Mouse (Mus musculus): Measurements from ENCODE around the gene Bora. TPM values are rescaled to one million over a fixed set of nuclear protein-coding genes. Genes with fewer than 3 reads are reported as not detected.
A peak's percentile ranks its signal among the peaks of the same experiment; 100 is the strongest.

Gene Bora
- total RNA-seq, 2 experiments from 2014 or later = 2.8 to 3.3 TPM

DNA sequence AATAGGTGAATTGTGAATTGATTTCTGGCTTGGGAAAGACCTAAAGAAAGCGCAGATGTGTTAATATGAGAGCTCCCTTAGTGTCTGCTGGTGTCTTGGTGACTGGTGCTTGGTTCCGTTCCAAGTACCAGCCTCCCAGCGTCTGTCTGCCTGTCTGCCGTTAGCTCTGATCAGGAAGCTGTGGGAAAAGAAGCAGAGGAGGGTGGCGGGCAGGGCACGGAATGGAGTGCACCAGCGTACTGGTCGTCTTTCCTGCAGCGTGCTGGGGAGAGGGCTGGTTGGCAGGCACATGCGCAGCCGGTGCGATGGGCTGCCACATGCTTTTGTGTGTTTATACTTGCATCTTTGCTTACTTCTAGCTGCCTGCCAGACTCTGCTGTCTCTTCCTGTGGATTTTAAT is 14.6 kb downstream of the Bora start:
- peak; percentile 30 to 43 for DNase-seq (ENCODE audit: low spot score in 2 of 2)

GRCm38 (mm10) chr14:99063091-99063490 is 17.1 kb downstream of the Bora start:
- DNase-seq (ENCODE audit: low spot score in 2 of 2) = no peak

- no peak for DNase-seq (ENCODE audit: low spot score in 2 of 2)
These were observed 25.1 kb downstream of the Bora start for GRCm38 (mm10) chr14:99071146-99071545.

- DNase-seq (ENCODE audit: low spot score in 2 of 2) = no peak
These were observed 42.9 kb downstream of the Bora start for GRCm38 (mm10) chr14:99088947-99089346.

GRCm38 (mm10) chr14:99099267-99099966 is 53.4 kb downstream of the Bora start, which contains the start of the genes Pibf1 and Dis3:
TSS of gene Pibf1 (plus strand) at chr14:99099424.
TSS of gene Dis3 (minus strand) at chr14:99099770.
- DNase-seq (ENCODE audit: low spot score in 2 of 2) = peak; percentile 98 to 99

GRCm38 (mm10) chr14:99099967-99100587 is 54.1 kb downstream of the Bora start:
- DNase-seq (ENCODE audit: low spot score in 2 of 2) = no peak

GRCm38 (mm10) chr14:99103050-99103449 is 57.0 kb downstream of the Bora start:
- DNase-seq (ENCODE audit: low spot score in 2 of 2) = no peak

DNA sequence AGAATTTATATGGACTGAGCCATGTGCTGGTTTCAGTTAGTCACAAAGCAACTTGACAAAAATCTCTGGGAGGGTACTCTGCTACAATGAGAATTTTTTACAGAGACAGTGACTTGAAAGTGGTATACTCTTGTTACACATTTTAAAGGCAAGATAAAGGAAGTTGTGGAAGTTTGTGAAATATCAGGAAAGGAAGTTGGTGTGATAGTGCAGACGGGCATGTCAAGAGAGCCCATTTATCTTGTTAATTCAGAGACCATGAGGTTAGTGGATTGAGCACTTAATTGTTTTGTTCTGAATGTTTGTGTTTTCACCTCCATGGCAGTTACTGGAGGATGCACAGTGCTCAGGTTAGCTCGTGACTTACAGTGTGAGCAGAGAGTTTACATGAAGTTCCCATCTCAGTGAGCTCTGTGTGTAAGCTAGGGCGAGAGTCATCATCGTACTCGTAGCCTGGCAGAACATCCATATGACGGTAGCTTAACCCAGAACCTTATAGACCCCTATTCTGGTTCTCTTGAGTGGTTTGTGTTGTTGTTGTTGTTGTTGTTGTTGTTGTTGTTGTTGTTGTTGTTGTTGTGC is 58.6 kb downstream of the Bora start:
- no peak for DNase-seq (ENCODE audit: low spot score in 2 of 2)

- DNase-seq (ENCODE audit: low spot score in 2 of 2) = no peak
These were observed 60.6 kb downstream of the Bora start for GRCm38 (mm10) chr14:99106671-99107070.

- no peak for DNase-seq (ENCODE audit: low spot score in 2 of 2)
These were observed 61.7 kb downstream of the Bora start for GRCm38 (mm10) chr14:99107631-99108187.

GRCm38 (mm10) chr14:99108762-99109161 is 62.7 kb downstream of the Bora start:
- DNase-seq (ENCODE audit: low spot score in 2 of 2) = no peak

- no peak for DNase-seq (ENCODE audit: low spot score in 2 of 2)
These were observed 71.6 kb downstream of the Bora start for GRCm38 (mm10) chr14:99117576-99117975.

DNA sequence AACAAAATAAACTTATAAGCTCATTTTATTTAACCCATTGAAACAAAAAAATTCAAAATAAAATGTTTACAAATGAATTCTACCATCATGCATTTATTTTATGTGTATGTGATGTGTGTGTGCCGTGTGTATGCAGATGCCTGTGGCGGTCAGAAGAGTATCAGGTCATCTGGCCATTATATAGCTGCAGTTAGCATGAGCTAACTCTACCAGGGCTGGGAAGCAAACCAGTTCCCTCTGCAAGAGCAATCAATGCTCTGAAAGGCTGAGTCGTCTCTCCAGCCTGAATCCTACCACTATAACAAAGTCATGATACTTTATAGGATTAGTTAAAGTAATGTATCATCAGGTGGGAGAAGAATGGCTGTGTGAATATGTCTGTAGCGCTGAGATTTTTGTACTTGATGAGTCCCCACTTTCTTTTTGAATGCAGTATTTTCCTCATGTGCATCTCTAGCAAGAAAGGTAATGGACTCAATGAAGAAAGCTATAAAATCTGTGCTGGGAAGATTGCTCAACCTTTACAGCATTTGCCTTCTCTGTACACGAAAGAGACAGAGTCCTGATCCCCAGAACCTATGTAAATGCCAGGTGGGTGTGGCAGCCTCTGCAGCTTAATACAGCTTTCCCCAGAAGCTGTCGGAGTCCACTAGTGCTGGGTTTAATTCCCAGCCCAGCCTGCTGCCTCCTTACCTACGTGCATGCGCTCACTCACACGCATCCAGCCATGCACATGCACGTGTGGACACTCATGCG is 75.7 kb downstream of the Bora start:
- no peak for DNase-seq (ENCODE audit: low spot score in 2 of 2)

DNA sequence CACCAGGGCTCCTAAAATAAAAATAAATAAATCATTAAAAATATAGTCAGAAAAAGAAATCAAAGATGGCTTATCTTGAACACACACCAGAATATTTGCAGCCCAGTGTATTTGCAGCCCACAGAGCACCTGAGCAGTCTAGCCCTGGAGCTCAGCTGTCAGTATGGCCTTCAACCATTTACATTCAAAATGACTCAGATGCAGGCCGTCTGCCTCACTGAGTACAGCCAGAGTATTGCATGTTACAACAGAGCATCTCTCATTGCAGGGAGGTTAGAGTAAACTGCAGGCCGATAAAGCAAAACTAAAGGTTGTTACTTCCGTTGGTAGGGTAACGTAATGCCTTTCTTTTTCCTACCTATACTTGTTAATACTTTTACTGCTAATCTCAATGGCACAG is 78.1 kb downstream of the Bora start:
- no peak for DNase-seq (ENCODE audit: low spot score in 2 of 2)

Other genes starting within 250 kb of the Bora start
- 1 to 10 TPM in 1 of 2 experiments, under 1 TPM in 1; 0.90 to 1.4 TPM for gene Rpl36a-ps1, start 51.9 kb upstream of the Bora start, total RNA-seq (2021)
- gene Mzt1, start 88 bp upstream of the Bora start, total RNA-seq (2021) = 10 to 100 TPM; 52.1 to 55.2 TPM
- gene Pibf1, start 53.2 kb downstream of the Bora start, total RNA-seq (2021) = 10 to 100 TPM; 12.3 to 14.3 TPM
- gene Dis3, start 53.5 kb downstream of the Bora start, total RNA-seq (2021) = 10 to 100 TPM; 20.8 to 21.7 TPM

All from layer of hippocampus, postnatal 14 days (tissue).